Mouse (Mus musculus) megakaryocyte, embryonic 14.5 days (primary cell): ENCODE data around the gene Arrdc3.

Experiments
- FLI1 ChIP-seq: IDR thresholded peaks from 2 replicates; pipeline ENCODE4 v1.6.1; 2012; ENCODE audit warnings: low read length, inconsistent platforms, mixed read lengths
- GATA1 ChIP-seq: IDR thresholded peaks from 3 replicates; pipeline ENCODE4 v1.6.1; 2012; ENCODE audit warnings: mixed read lengths, low read length, inconsistent platforms, borderline replicate concordance

DNA sequence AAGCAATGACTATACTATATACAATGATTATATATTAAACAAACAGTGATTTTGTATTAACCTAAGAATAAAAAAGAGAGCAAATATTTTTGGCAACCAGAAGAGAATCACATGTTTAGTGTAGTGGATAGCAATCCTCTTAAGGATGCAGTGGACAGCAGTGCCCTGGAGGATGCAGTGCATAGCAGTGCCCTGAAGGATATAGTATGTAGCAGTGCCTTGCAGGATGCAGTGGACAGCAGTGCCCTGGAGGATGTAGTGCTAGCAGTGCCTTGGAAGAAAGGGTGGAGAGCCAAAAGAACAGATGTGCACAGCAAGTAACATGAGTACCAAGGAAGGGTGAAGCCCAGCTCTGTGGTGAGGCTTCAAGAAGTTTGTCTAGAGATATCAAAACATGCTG lies 61.3 kb downstream of the Arrdc3 start:
- no peak for TF ChIP-seq GATA1
- TF ChIP-seq FLI1: no peak
